Mouse (Mus musculus): Measurements from ENCODE around the gene Exosc7. TPM values are rescaled to one million over a fixed set of nuclear protein-coding genes. Genes with fewer than 3 reads are reported as not detected.

Gene Exosc7
- polyA plus RNA-seq, 1 experiment from 2014 or later = 93.7 TPM

GRCm38 (mm10) chr9:123165781-123166443, 52.9 kb downstream of the Exosc7 start:
- Histone ChIP-seq H3K4me3 (no peak overlapping the region), H3K36me3 (no peaks in the 10 kb centered on the region), H3K27me3 (no peaks in the 10 kb centered on the region), H3K27ac (no peak overlapping the region), H3K4me2 (replicated peaks) (no peak overlapping the region), H3K9me3 (no peaks in the 10 kb centered on the region), H3K9ac (no peak overlapping the region), H3K4me1 (peaks cover 3% of the 10 kb centered on the region; the same call in 1 of the 2 replicates)
- 83% methylated on average over 3 of the region's 3 CpGs for WGBS
- ATAC-seq (ENCODE audit: insufficient number of reproducible peaks, insufficient read depth, low FRiP score, low TSS enrichment) = no peak

GRCm38 (mm10) chr9:123173760-123174159, 60.7 kb downstream of the Exosc7 start:
- Histone ChIP-seq H3K4me2 (replicated peaks) (no peak overlapping the region), H3K4me1 (no peaks in the 10 kb centered on the region), H3K36me3 (no peaks in the 10 kb centered on the region), H3K27me3 (no peaks in the 10 kb centered on the region), H3K4me3 (no peak overlapping the region), H3K9me3 (no peaks in the 10 kb centered on the region), H3K27ac (no peak overlapping the region), H3K9ac (no peak overlapping the region)
- ATAC-seq (ENCODE audit: insufficient number of reproducible peaks, insufficient read depth, low FRiP score, low TSS enrichment) = no peak
- WGBS = 82% methylated on average over 6 of the region's 6 CpGs

GRCm38 (mm10) chr9:123174356-123174755, 61.3 kb downstream of the Exosc7 start:
- H3K9me3 ChIP-seq = no peaks in the 10 kb centered on the region
- 65% methylated on average over 4 of the region's 4 CpGs for WGBS
- ATAC-seq (ENCODE audit: insufficient number of reproducible peaks, insufficient read depth, low FRiP score, low TSS enrichment) = no peak

GRCm38 (mm10) chr9:123177380-123178048, 64.5 kb downstream of the Exosc7 start:
- Histone ChIP-seq H3K36me3 (no peaks in the 10 kb centered on the region), H3K9me3 (no peaks in the 10 kb centered on the region), H3K4me1 (no peaks in the 10 kb centered on the region), H3K9ac (no peak overlapping the region), H3K4me3 (no peak overlapping the region), H3K27me3 (no peaks in the 10 kb centered on the region), H3K27ac (no peak overlapping the region), H3K4me2 (replicated peaks) (no peak overlapping the region)
- WGBS = 86% methylated on average over 9 of the region's 9 CpGs
- no peak for ATAC-seq (ENCODE audit: insufficient number of reproducible peaks, insufficient read depth, low FRiP score, low TSS enrichment)

More at GRCm38 (mm10) chr9:123174356-123174755, 61.3 kb downstream of the Exosc7 start:
- H3K4me3 ChIP-seq = no peak overlapping the region
- no peaks in the 10 kb centered on the region for H3K4me1 ChIP-seq
- no peak overlapping the region for H3K4me2 ChIP-seq (replicated peaks)
- H3K27me3 ChIP-seq = no peaks in the 10 kb centered on the region
- no peaks in the 10 kb centered on the region for H3K36me3 ChIP-seq
- no peak overlapping the region for H3K27ac ChIP-seq
- no peak overlapping the region for H3K9ac ChIP-seq

- H3K27me3 ChIP-seq = no peaks in the 10 kb centered on the region
- H3K4me1 ChIP-seq = no peaks in the 10 kb centered on the region
- H3K36me3 ChIP-seq = no peaks in the 10 kb centered on the region
- no peak overlapping the region for H3K9ac ChIP-seq
- no peak for ATAC-seq (ENCODE audit: insufficient number of reproducible peaks, insufficient read depth, low FRiP score, low TSS enrichment)
- WGBS = 89% methylated on average over 6 of the region's 6 CpGs
- no peaks in the 10 kb centered on the region for H3K9me3 ChIP-seq
- H3K4me3 ChIP-seq = no peak overlapping the region
- H3K4me2 ChIP-seq (replicated peaks) = no peak overlapping the region
- no peak overlapping the region for H3K27ac ChIP-seq
Observed at GRCm38 (mm10) chr9:123180003-123180402, 67.0 kb downstream of the Exosc7 start.

- no peak overlapping the region for H3K4me3 ChIP-seq
- H3K36me3 ChIP-seq = no peaks in the 10 kb centered on the region
- H3K4me2 ChIP-seq (replicated peaks) = no peak overlapping the region
- no peaks in the 10 kb centered on the region for H3K9me3 ChIP-seq
- H3K4me1 ChIP-seq = no peaks in the 10 kb centered on the region
- 73% methylated on average over 8 of the region's 8 CpGs for WGBS
- H3K27me3 ChIP-seq = no peaks in the 10 kb centered on the region
- no peak overlapping the region for H3K27ac ChIP-seq
- H3K9ac ChIP-seq = no peak overlapping the region
- no peak for ATAC-seq (ENCODE audit: insufficient number of reproducible peaks, insufficient read depth, low FRiP score, low TSS enrichment)
Observed at GRCm38 (mm10) chr9:123183226-123183625, 70.2 kb downstream of the Exosc7 start.

GRCm38 (mm10) chr9:123185546-123185945, 72.5 kb downstream of the Exosc7 start:
- Histone ChIP-seq H3K4me3 (no peak overlapping the region), H3K4me1 (no peaks in the 10 kb centered on the region), H3K9me3 (no peaks in the 10 kb centered on the region), H3K27ac (no peak overlapping the region), H3K4me2 (replicated peaks) (no peak overlapping the region), H3K9ac (no peak overlapping the region), H3K36me3 (no peaks in the 10 kb centered on the region), H3K27me3 (no peaks in the 10 kb centered on the region)
- ATAC-seq (ENCODE audit: insufficient number of reproducible peaks, insufficient read depth, low FRiP score, low TSS enrichment) = no peak
- WGBS = 51% methylated on average over 2 of the region's 2 CpGs

Other genes starting within 250 kb of the Exosc7 start
- 100 and 109 TPM in 2 replicates for gene Zfp445, start 247.2 kb upstream of the Exosc7 start, polyA plus RNA-seq (2016; fragmentation: Nextera tagmentation; extraction: Ambion mirVana)
- gene Zkscan7, start 227.5 kb upstream of the Exosc7 start, polyA plus RNA-seq (2016; fragmentation: Nextera tagmentation; extraction: Ambion mirVana) = 3.9 and 4.3 TPM in 2 replicates
- 29.0 and 30.8 TPM in 2 replicates for gene Zfp105, start 190.1 kb upstream of the Exosc7 start, polyA plus RNA-seq (2016; fragmentation: Nextera tagmentation; extraction: Ambion mirVana)
- gene 1110059G10Rik, start 162.2 kb upstream of the Exosc7 start, polyA plus RNA-seq (2016; fragmentation: Nextera tagmentation; extraction: Ambion mirVana) = 29.7 and 31.7 TPM in 2 replicates
- gene Kif15, start 162.2 kb upstream of the Exosc7 start, polyA plus RNA-seq (2016; fragmentation: Nextera tagmentation; extraction: Ambion mirVana) = 66.7 and 70.8 TPM in 2 replicates
- gene Tmem42, start 91.9 kb upstream of the Exosc7 start, polyA plus RNA-seq (2016; fragmentation: Nextera tagmentation; extraction: Ambion mirVana) = 16.8 and 19.5 TPM in 2 replicates
- gene Tgm4, start 78.5 kb upstream of the Exosc7 start, polyA plus RNA-seq (2016; fragmentation: Nextera tagmentation; extraction: Ambion mirVana) = 0.28 and 0.65 TPM in 2 replicates
- 81.3 and 82.1 TPM in 2 replicates for gene Zdhhc3, start within 50 bp of the Exosc7 start, polyA plus RNA-seq (2016; fragmentation: Nextera tagmentation; extraction: Ambion mirVana)
- gene Clec3b, start 37.7 kb downstream of the Exosc7 start, polyA plus RNA-seq (2016; fragmentation: Nextera tagmentation; extraction: Ambion mirVana) = 0.17 TPM in 1 of 2 replicates, not detected in the other
- 6.2 and 6.3 TPM in 2 replicates for gene Cdcp1, start 102.8 kb downstream of the Exosc7 start, polyA plus RNA-seq (2016; fragmentation: Nextera tagmentation; extraction: Ambion mirVana)
- gene Tmem158, start 147.5 kb downstream of the Exosc7 start, polyA plus RNA-seq (2016; fragmentation: Nextera tagmentation; extraction: Ambion mirVana) = 11.1 and 11.3 TPM in 2 replicates

Data from embryonic facial prominence, embryonic 12.5 days (tissue).